Mouse (Mus musculus) fibroblast of lung, adult 2 months (primary cell): ENCODE measurements at regions not wholly inside any gene's neighbourhood (a gene's known extent, or its start where the extent isn't known, plus 50 kb on each side); places are given as distances from the start of the nearest gene placed in this dataset.

ENCODE experiments used
- DNase-seq: peaks from one replicate; pipeline ENCODE4 v3.0.0-alpha.2; 2011; ENCODE audit warnings: low read depth

- peak; percentile 25 for DNase-seq
These were observed 713.1 kb downstream of the Epha7 start for GRCm38 (mm10) chr4:29525769-29526658.
